Mouse (Mus musculus): ENCODE data around the gene Siah1a. TPM values are rescaled to one million over a fixed set of nuclear protein-coding genes. Genes with fewer than 3 reads are reported as not detected.

Gene Siah1a
- polyA plus RNA-seq (2015; fragmentation: Nextera tagmentation; extraction: Ambion mirVana), result 55.7 and 58.5 TPM in 2 replicates

GRCm38 (mm10) chr8:86745221-86745934, at the start of gene Siah1a, which contains the start of gene Gm10638:
Gene Siah1a (minus strand): TSS chr8:86745934.
Gene Gm10638 (plus strand): TSS chr8:86745699.
- Histone ChIP-seq H3K4me2 (replicated peaks) (peak within 1 kb of the TSS; percentile 86), H3K4me1 (peaks cover 31% of the 10 kb centered on the region), H3K4me3 (peak within 1 kb of the TSS; percentile 86), H3K27me3 (no peaks in the 10 kb centered on the region), H3K9ac (peak within 1 kb of the TSS; percentile 98), H3K36me3 (no peaks in the 10 kb centered on the region), H3K9me3 (no peaks in the 10 kb centered on the region), H3K27ac (peak within 1 kb of the TSS; percentile 97)
- WGBS, result under 1% methylated on average over 53 of the region's 88 CpGs
- ATAC-seq (ENCODE audit: low FRiP score, low read depth), result peak; percentile 87

GRCm38 (mm10) chr8:86794716-86795115, 49.0 kb upstream of the Siah1a start:
- ATAC-seq (ENCODE audit: low FRiP score, low read depth), result no peak
- Histone ChIP-seq H3K27me3 (no peaks in the 10 kb centered on the region), H3K4me1 (no peaks in the 10 kb centered on the region), H3K27ac (no peak overlapping the region), H3K4me2 (replicated peaks) (no peak overlapping the region), H3K4me3 (no peak overlapping the region), H3K9me3 (no peaks in the 10 kb centered on the region), H3K36me3 (no peaks in the 10 kb centered on the region), H3K9ac (no peak overlapping the region)
- 43% methylated on average over 6 of the region's 6 CpGs for WGBS

- Histone ChIP-seq H3K4me1 (peaks cover 9% of the 10 kb centered on the region; the same call in 1 of the 2 replicates), H3K9ac (no peak overlapping the region), H3K4me3 (no peak overlapping the region), H3K27me3 (no peaks in the 10 kb centered on the region), H3K36me3 (no peaks in the 10 kb centered on the region), H3K9me3 (no peaks in the 10 kb centered on the region), H3K27ac (no peak overlapping the region), H3K4me2 (replicated peaks) (no peak overlapping the region)
- no peak for ATAC-seq (ENCODE audit: low FRiP score, low read depth)
- 83% methylated on average over 6 of the region's 6 CpGs for WGBS
These were observed 45.8 kb upstream of the Siah1a start for GRCm38 (mm10) chr8:86791542-86791941.

- no peaks in the 10 kb centered on the region for H3K9me3 ChIP-seq
These were observed 43.8 kb upstream of the Siah1a start for GRCm38 (mm10) chr8:86789576-86789975.

GRCm38 (mm10) chr8:86787891-86788420, 42.2 kb upstream of the Siah1a start:
- H3K27me3 ChIP-seq, result no peaks in the 10 kb centered on the region
- H3K36me3 ChIP-seq, result no peaks in the 10 kb centered on the region
- H3K9ac ChIP-seq, result no peak overlapping the region
- peak overlapping the region; percentile 6; the same call in 1 of the 2 replicates for H3K27ac ChIP-seq
- no peak overlapping the region for H3K4me3 ChIP-seq
- no peak for ATAC-seq (ENCODE audit: low FRiP score, low read depth)
- H3K4me2 ChIP-seq (replicated peaks), result 0 out of 2 replicates have a peak overlapping the region, but pooled peaks have one; percentile 19
- H3K4me1 ChIP-seq, result peaks cover 9% of the 10 kb centered on the region; the same call in 1 of the 2 replicates
- no peaks in the 10 kb centered on the region for H3K9me3 ChIP-seq
- 72% methylated on average over 12 of the region's 12 CpGs for WGBS

More at GRCm38 (mm10) chr8:86789576-86789975, 43.8 kb upstream of the Siah1a start:
- Histone ChIP-seq H3K36me3 (no peaks in the 10 kb centered on the region), H3K4me3 (no peak overlapping the region), H3K4me2 (replicated peaks) (no peak overlapping the region), H3K27me3 (no peaks in the 10 kb centered on the region), H3K4me1 (peaks cover 9% of the 10 kb centered on the region; the same call in 1 of the 2 replicates), H3K27ac (no peak overlapping the region), H3K9ac (no peak overlapping the region)
- no peak for ATAC-seq (ENCODE audit: low FRiP score, low read depth)
- 78% methylated on average over 1 of the region's 1 CpGs for WGBS

- H3K4me2 ChIP-seq (replicated peaks), result no peak overlapping the region
- no peak for ATAC-seq (ENCODE audit: low FRiP score, low read depth)
- H3K27me3 ChIP-seq, result no peaks in the 10 kb centered on the region
- no peak overlapping the region for H3K4me3 ChIP-seq
- H3K27ac ChIP-seq, result no peak overlapping the region
- no peak overlapping the region for H3K9ac ChIP-seq
- 52% methylated on average over 5 of the region's 5 CpGs for WGBS
- no peaks in the 10 kb centered on the region for H3K36me3 ChIP-seq
- peaks cover 9% of the 10 kb centered on the region; the same call in 1 of the 2 replicates for H3K4me1 ChIP-seq
- H3K9me3 ChIP-seq, result no peaks in the 10 kb centered on the region
These were observed 40.8 kb upstream of the Siah1a start for GRCm38 (mm10) chr8:86786498-86786897.

- Histone ChIP-seq H3K4me2 (replicated peaks) (no peak overlapping the region), H3K27me3 (no peaks in the 10 kb centered on the region), H3K4me3 (no peak overlapping the region), H3K27ac (no peak overlapping the region), H3K9me3 (no peaks in the 10 kb centered on the region), H3K36me3 (no peaks in the 10 kb centered on the region), H3K9ac (no peak overlapping the region), H3K4me1 (peaks cover 6% of the 10 kb centered on the region; the same call in 1 of the 2 replicates)
- WGBS, result 92% methylated on average over 8 of the region's 8 CpGs
- ATAC-seq (ENCODE audit: low FRiP score, low read depth), result no peak
These were observed 35.4 kb upstream of the Siah1a start for GRCm38 (mm10) chr8:86781094-86781493.

GRCm38 (mm10) chr8:86779207-86779606, 33.5 kb upstream of the Siah1a start:
- WGBS, result 36% methylated on average over 8 of the region's 8 CpGs
- peak overlapping the region; percentile 4; the same call in 1 of the 2 replicates for H3K27ac ChIP-seq

GRCm38 (mm10) chr8:86769945-86770715, 24.4 kb upstream of the Siah1a start:
- Histone ChIP-seq H3K4me1 (0 out of 2 replicates have a peak, but pooled peaks cover 3% of the 10 kb centered on the region), H3K4me2 (replicated peaks) (no peak overlapping the region), H3K4me3 (no peak overlapping the region), H3K9ac (no peak overlapping the region), H3K36me3 (no peaks in the 10 kb centered on the region), H3K27ac (no peak overlapping the region), H3K27me3 (no peaks in the 10 kb centered on the region), H3K9me3 (no peaks in the 10 kb centered on the region)
- WGBS, result 55% methylated on average over 1 of the region's 1 CpGs
- no peak for ATAC-seq (ENCODE audit: low FRiP score, low read depth)

More at GRCm38 (mm10) chr8:86779207-86779606, 33.5 kb upstream of the Siah1a start:
- no peak overlapping the region for H3K9ac ChIP-seq
- H3K9me3 ChIP-seq, result no peaks in the 10 kb centered on the region
- no peaks in the 10 kb centered on the region for H3K27me3 ChIP-seq
- H3K4me2 ChIP-seq (replicated peaks), result no peak overlapping the region
- ATAC-seq (ENCODE audit: low FRiP score, low read depth), result peak; percentile 57; the same call in 1 of the 2 replicates
- no peak overlapping the region for H3K4me3 ChIP-seq
- H3K36me3 ChIP-seq, result no peaks in the 10 kb centered on the region
- H3K4me1 ChIP-seq, result peaks cover 6% of the 10 kb centered on the region; the same call in 1 of the 2 replicates

GRCm38 (mm10) chr8:86768499-86768898, 22.8 kb upstream of the Siah1a start:
- Histone ChIP-seq H3K27ac (no peak overlapping the region), H3K9me3 (no peaks in the 10 kb centered on the region), H3K27me3 (no peaks in the 10 kb centered on the region), H3K36me3 (no peaks in the 10 kb centered on the region), H3K9ac (no peak overlapping the region), H3K4me1 (0 out of 2 replicates have a peak, but pooled peaks cover 3% of the 10 kb centered on the region), H3K4me2 (replicated peaks) (no peak overlapping the region), H3K4me3 (no peak overlapping the region)
- ATAC-seq (ENCODE audit: low FRiP score, low read depth), result no peak
- WGBS, result 69% methylated on average over 5 of the region's 5 CpGs

- Histone ChIP-seq H3K9me3 (no peaks in the 10 kb centered on the region), H3K27me3 (no peaks in the 10 kb centered on the region), H3K4me1 (0 out of 2 replicates have a peak, but pooled peaks cover 3% of the 10 kb centered on the region), H3K4me2 (replicated peaks) (no peak overlapping the region), H3K9ac (no peak overlapping the region), H3K36me3 (no peaks in the 10 kb centered on the region), H3K27ac (no peak overlapping the region), H3K4me3 (no peak overlapping the region)
- WGBS, result 86% methylated on average over 9 of the region's 9 CpGs
- no peak for ATAC-seq (ENCODE audit: low FRiP score, low read depth)
These were observed 20.9 kb upstream of the Siah1a start for GRCm38 (mm10) chr8:86766548-86767211.
